Mouse (Mus musculus): ENCODE measurements around the gene Ttyh2. TPM values are rescaled to one million over a fixed set of nuclear protein-coding genes. Genes with fewer than 3 reads are reported as not detected.

Ttyh2 gene
- total RNA-seq, 2 experiments from 2014 or later = 1.3 to 1.6 TPM

DNA sequence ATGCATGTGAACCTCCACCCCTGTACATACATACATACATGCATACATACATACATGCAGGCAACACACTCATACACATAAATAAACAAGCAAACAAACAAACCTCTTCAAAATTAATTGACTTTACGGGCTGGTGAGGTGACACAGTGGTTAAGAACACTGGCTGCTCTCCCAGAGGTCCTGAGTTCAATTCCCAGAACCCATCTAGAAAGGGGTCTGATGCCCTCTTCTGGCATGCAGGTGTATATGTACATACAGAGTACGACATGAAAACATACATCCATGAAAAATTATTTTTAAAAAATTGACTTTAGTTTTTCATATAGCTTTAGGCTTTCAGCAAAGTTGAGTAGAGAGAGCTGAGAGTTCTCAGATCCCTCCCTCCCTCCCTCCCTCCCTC, 60.9 kb downstream of the Ttyh2 start:
- no peak for ATAC-seq (replicated peaks; ENCODE audit: low FRiP score, poor library complexity, severe bottlenecking)

GRCm38 (mm10) chr11:114736913-114737624, 61.8 kb downstream of the Ttyh2 start:
- no peak for ATAC-seq (replicated peaks; ENCODE audit: low FRiP score, poor library complexity, severe bottlenecking)

DNA sequence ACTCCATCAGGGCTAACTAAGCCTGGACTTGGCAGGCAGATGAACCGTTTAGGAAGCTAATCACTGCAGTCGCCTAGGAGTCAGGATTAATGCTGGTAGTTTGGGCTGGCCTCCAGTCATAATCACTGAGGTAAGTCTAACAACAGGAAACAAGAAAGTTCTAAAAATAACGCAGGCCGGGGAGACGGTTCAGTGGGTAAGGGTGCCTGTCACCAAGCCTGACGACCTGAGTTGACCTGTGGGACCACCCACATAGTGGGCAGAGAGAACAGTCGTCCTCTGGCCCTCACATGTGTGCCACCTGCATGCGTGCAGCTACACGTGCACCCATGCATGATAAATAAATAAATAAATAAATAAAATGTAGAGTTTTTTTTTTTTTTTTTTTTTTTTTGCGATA, 65.4 kb downstream of the Ttyh2 start:
- no peak for ATAC-seq (replicated peaks; ENCODE audit: low FRiP score, poor library complexity, severe bottlenecking)

GRCm38 (mm10) chr11:114741451-114741850, 66.2 kb downstream of the Ttyh2 start:
- no peak for ATAC-seq (replicated peaks; ENCODE audit: low FRiP score, poor library complexity, severe bottlenecking)

GRCm38 (mm10) chr11:114745134-114745533, 69.9 kb downstream of the Ttyh2 start:
- ATAC-seq (replicated peaks; ENCODE audit: low FRiP score, poor library complexity, severe bottlenecking) = peak; percentile 71

DNA sequence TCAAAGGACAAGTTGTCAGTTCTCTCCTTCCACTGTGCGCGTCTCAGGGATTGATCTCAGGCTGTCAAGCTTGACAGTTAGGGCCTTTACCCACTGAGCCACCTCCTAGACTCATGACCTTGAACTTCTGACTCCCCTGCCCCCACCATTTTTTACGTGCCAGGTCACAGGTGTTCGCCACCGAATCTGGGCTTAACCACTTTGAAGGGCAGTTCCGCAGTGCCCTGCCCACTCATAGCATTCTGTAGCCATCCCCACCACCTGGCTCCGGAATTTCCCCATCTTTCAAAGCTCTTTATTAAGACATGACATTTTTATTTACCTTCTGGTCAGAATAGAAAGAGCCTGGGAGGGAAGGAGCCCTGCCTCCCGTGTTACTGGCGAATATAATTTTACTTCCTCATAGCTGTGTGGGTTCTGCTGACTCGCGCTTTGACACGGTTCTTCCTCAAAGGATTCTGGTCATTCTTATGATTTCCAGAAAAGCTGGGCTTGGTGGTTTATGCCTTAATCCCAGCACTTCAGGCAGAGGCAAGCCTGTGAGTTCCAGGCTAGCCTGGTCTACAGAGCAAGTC, 72.4 kb downstream of the Ttyh2 start:
- no peak for ATAC-seq (replicated peaks; ENCODE audit: low FRiP score, poor library complexity, severe bottlenecking)

GRCm38 (mm10) chr11:114764820-114765818, 89.9 kb downstream of the Ttyh2 start, which contains the start of gene Kif19a:
Gene Kif19a (plus strand): TSS chr11:114765388.
- ATAC-seq (replicated peaks; ENCODE audit: low FRiP score, poor library complexity, severe bottlenecking) = no peak

GRCm38 (mm10) chr11:114769911-114770310, 94.7 kb downstream of the Ttyh2 start:
- ATAC-seq (replicated peaks; ENCODE audit: low FRiP score, poor library complexity, severe bottlenecking) = no peak

Other genes starting within 250 kb of the Ttyh2 start
- gene Rpl38, start 6.9 kb upstream of the Ttyh2 start, total RNA-seq (2015; ENCODE audit: low replicate concordance) = 369 and 378 TPM in 2 replicates
- 367 and 731 TPM in 2 replicates for gene Rpl38, start 6.9 kb upstream of the Ttyh2 start, total RNA-seq (2017; ENCODE audit: low replicate concordance)
- gene Dnaic2, start 52.0 kb downstream of the Ttyh2 start, total RNA-seq (2015; ENCODE audit: low replicate concordance) = not detected in 2 replicates
- not detected in 2 replicates for gene Dnaic2, start 52.0 kb downstream of the Ttyh2 start, total RNA-seq (2017; ENCODE audit: low replicate concordance)
- gene Kif19a, start 90.0 kb downstream of the Ttyh2 start, total RNA-seq (2015; ENCODE audit: low replicate concordance) = not detected in 2 replicates
- not detected in 2 replicates for gene Kif19a, start 90.0 kb downstream of the Ttyh2 start, total RNA-seq (2017; ENCODE audit: low replicate concordance)
- not detected in 2 replicates for gene Btbd17, start 120.5 kb downstream of the Ttyh2 start, total RNA-seq (2015; ENCODE audit: low replicate concordance)
- gene Btbd17, start 120.5 kb downstream of the Ttyh2 start, total RNA-seq (2017; ENCODE audit: low replicate concordance) = not detected in 2 replicates
- gene Gpr142, start 123.5 kb downstream of the Ttyh2 start, total RNA-seq (2015; ENCODE audit: low replicate concordance) = not detected in 2 replicates
- gene Gpr142, start 123.5 kb downstream of the Ttyh2 start, total RNA-seq (2017; ENCODE audit: low replicate concordance) = not detected in 2 replicates
- gene Gprc5c, start 175.7 kb downstream of the Ttyh2 start, total RNA-seq (2015; ENCODE audit: low replicate concordance) = not detected in 2 replicates
- gene Gprc5c, start 175.7 kb downstream of the Ttyh2 start, total RNA-seq (2017; ENCODE audit: low replicate concordance) = not detected in 2 replicates
- 2.1 and 4.3 TPM in 2 replicates for gene Cd300a, start 214.6 kb downstream of the Ttyh2 start, total RNA-seq (2015; ENCODE audit: low replicate concordance)
- gene Cd300a, start 214.6 kb downstream of the Ttyh2 start, total RNA-seq (2017; ENCODE audit: low replicate concordance) = 2.9 and 6.0 TPM in 2 replicates

Measured in erythroid progenitor cell, adult 5-6 weeks (primary cell).